Mouse (Mus musculus) kidney, embryonic 16.5 days (tissue): ENCODE measurements around the gene Art5. TPM values are rescaled to one million over a fixed set of nuclear protein-coding genes. Genes with fewer than 3 reads are reported as not detected.

Source experiments
- ATAC-seq: fragments of 200-750 bp; cut with Nextera tagmentation; 2 replicates; pipeline ENCODE4 v1.8.0; 2017; ENCODE audit warnings: moderate TSS enrichment; ENCODE audit not compliant: low FRiP score, low TSS enrichment
- H3K27ac ChIP-seq: fragments of 300-500 bp; sonication (generic); 2 replicates; pipeline ENCODE4 v1.5.1; 2014; ENCODE audit warnings: low read length
- H3K27me3 ChIP-seq: fragments of 300-500 bp; sonication (generic); 2 replicates; pipeline ENCODE4 v1.6.1; 2014; ENCODE audit warnings: low read length, control low read depth, mixed read lengths; ENCODE audit not compliant: insufficient read depth
- H3K36me3 ChIP-seq: fragments of 300-500 bp; sonication (generic); 2 replicates; pipeline ENCODE4 v1.6.1; 2014; ENCODE audit warnings: low read length, control low read depth, mixed read lengths; ENCODE audit not compliant: insufficient read depth
- H3K4me1 ChIP-seq: fragments of 300-500 bp; sonication (generic); 2 replicates; pipeline ENCODE4 v1.6.1; 2014; ENCODE audit warnings: low read length, control low read depth, mixed read lengths; ENCODE audit not compliant: insufficient read depth
- H3K4me2 ChIP-seq: fragments of 300-500 bp; sonication (generic); replicated peaks from 2 replicates; pipeline ENCODE4 v1.6.1; 2014; ENCODE audit warnings: low read depth, low read length
- H3K4me3 ChIP-seq: fragments of 300-500 bp; sonication (generic); 2 replicates; pipeline ENCODE4 v1.5.1; 2014; ENCODE audit warnings: mild to moderate bottlenecking, low read length
- H3K9ac ChIP-seq: fragments of 300-500 bp; sonication (generic); replicated peaks from 2 replicates; pipeline ENCODE4 v1.6.1; 2014; ENCODE audit warnings: low read length
- H3K9me3 ChIP-seq: fragments of 300-500 bp; sonication (generic); 2 replicates; pipeline ENCODE4 v1.6.1; 2016; ENCODE audit warnings: low read length, control low read depth
- WGBS: fragments of 180-500 bp; shearing (Covaris S2); extraction: QIAGEN DNeasy Blood & Tissue Kit; methylation state at CpG from one replicate; pipeline ENCODE4 v1.1.7; 2014; 5-methylcytosine and 5-hydroxymethylcytosine counted together
- polyA plus RNA-seq: library from polyadenylated mRNA; unstranded; fragments of >200 nt; fragmentation: Nextera tagmentation; extraction: Ambion mirVana; gene quantifications from 2 replicates; pipeline ENCODE4 v1.2.1, GENCODE M21; 2015

Art5 gene
- polyA plus RNA-seq, 1 experiment from 2014 or later = 2.2 TPM

DNA sequence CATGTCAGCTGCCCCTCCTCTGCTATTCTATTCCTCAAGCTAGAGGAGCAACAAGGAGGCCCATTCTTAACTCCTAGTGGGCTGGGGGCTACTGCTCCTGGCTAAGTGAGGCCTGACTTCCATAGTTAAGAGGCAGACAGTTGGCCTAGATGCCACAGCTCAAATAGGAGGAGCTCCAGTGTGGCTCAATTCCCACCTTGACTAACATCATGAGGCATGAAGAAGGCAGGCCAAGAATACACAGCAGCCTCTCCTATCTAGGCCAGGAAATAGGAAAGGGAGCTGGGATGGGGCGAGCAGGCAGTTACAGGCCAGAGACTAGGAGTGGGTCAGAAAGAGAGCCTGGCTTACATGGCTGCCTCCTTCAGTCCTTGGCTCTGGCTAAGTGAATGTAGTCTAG lies 1.1 kb downstream of the Art5 start:
- Histone ChIP-seq H3K9me3 (no peaks in the 10 kb centered on the region), H3K27ac (no peak overlapping the region), H3K4me3 (no peak overlapping the region), H3K4me1 (peaks cover 7% of the 10 kb centered on the region; the same call in 1 of the 2 replicates), H3K36me3 (no peaks in the 10 kb centered on the region), H3K27me3 (no peaks in the 10 kb centered on the region), H3K9ac (no peak overlapping the region), H3K4me2 (no peak overlapping the region)
- ATAC-seq = no peak
- 89% methylated on average over 1 of the region's 1 CpGs for WGBS

DNA sequence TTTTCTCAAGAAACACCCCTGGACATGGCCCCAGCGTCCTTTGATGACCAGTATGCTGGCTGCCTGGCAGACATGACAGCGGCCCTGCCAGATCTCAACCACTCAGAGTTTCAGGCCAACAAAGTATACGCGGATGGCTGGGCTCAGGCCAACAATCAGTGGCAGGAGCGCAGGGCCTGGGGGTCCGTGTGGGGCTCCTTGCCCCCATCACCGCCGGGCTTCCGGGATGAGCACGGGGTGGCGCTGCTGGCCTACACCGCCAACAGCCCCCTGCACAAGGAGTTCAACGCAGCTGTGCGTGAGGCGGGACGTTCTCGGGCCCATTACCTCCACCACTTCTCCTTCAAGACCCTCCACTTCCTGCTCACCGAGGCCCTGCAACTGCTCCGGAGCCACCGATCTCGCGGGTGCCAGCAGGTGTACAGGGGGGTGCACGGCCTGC lies 2.6 kb downstream of the Art5 start:
- peak; percentile 46; the same call in 1 of the 2 replicates for ATAC-seq
- H3K27me3 ChIP-seq = no peaks in the 10 kb centered on the region
- H3K36me3 ChIP-seq = no peaks in the 10 kb centered on the region
- H3K4me2 ChIP-seq = peak overlapping the region; percentile 56
- H3K27ac ChIP-seq = no peak overlapping the region
- H3K4me3 ChIP-seq = peak overlapping the region; percentile 33
- no peaks in the 10 kb centered on the region for H3K9me3 ChIP-seq
- peaks cover 9% of the 10 kb centered on the region; the same call in 1 of the 2 replicates for H3K4me1 ChIP-seq
- H3K9ac ChIP-seq = peak overlapping the region; percentile 63
- 17% methylated on average over 23 of the region's 23 CpGs for WGBS

DNA sequence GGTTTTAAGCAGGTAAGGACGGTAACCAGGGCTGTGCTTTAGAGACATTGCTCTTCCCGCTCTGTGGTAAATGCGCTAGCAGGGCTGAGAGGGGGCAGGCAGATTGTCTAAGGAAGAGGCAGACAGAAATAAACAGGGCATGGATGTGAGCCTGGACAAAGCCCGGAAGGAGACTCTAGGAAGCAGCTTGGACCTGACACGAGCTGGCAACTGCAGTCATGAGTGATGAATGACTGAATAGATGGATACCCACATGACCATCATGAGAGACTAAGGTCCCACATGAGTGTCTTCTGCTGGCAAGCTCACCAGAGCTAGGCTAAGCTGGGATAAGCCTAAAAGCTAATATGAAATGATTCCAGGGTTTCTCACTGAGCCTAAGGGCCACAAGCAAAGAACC lies 5.2 kb downstream of the Art5 start:
- Histone ChIP-seq H3K4me2 (no peak overlapping the region), H3K27me3 (no peaks in the 10 kb centered on the region), H3K27ac (no peak overlapping the region), H3K9me3 (no peaks in the 10 kb centered on the region), H3K4me1 (peaks cover 29% of the 10 kb centered on the region), H3K4me3 (no peak overlapping the region), H3K9ac (no peak overlapping the region), H3K36me3 (no peaks in the 10 kb centered on the region)
- no peak for ATAC-seq
- 65% methylated on average over 5 of the region's 5 CpGs for WGBS

DNA sequence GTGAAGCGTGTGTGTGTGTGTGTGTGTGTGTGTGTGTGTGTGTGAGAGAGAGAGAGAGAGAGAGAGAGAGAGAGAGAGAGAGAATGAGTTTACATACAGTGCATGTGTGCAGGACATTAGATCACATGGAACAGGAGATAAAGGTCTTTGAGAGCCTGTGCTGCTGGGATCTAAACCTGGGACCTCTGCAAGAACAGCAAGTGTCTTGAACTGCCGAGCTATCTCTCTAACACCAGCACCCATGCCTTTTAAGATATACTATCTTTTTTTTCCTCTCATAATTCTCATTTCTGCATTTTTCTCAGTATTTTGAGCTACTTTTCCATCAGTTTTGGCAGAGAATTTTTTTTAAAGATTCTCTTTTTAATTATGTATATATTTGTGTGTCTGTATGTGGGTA lies 5.7 kb downstream of the Art5 start:
- no peak overlapping the region for H3K9ac ChIP-seq
- 79% methylated on average over 2 of the region's 2 CpGs for WGBS
- H3K36me3 ChIP-seq = no peaks in the 10 kb centered on the region
- H3K27ac ChIP-seq = no peak overlapping the region
- no peak overlapping the region for H3K4me2 ChIP-seq
- H3K27me3 ChIP-seq = 0 out of 2 replicates have a peak, but pooled peaks cover 3% of the 10 kb centered on the region
- H3K9me3 ChIP-seq = no peaks in the 10 kb centered on the region
- no peak overlapping the region for H3K4me3 ChIP-seq
- ATAC-seq = no peak
- peaks cover 31% of the 10 kb centered on the region for H3K4me1 ChIP-seq

DNA sequence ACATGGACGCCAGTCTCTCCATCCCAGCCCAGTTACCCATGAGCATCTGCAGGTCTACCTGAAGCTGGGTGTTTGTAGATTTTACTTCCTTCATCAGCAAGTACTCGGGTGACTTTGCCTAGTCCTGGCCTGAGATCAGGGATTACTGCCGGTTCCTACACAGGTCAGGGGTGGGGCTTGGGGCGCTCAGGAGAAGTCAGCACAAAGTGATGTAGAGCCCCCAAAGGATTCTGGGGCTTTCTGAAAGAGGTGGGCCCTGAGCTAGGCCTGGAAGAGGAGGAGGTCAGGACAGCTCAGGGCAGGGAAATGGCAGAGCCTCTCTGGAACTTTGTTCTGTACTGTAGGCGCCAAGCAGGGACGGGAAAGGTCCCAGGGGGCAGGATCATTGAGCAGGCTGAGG lies 6.6 kb downstream of the Art5 start:
- 48% methylated on average over 6 of the region's 6 CpGs for WGBS
- H3K36me3 ChIP-seq = no peaks in the 10 kb centered on the region
- H3K9ac ChIP-seq = no peak overlapping the region
- no peak overlapping the region for H3K27ac ChIP-seq
- H3K4me3 ChIP-seq = no peak overlapping the region
- no peak for ATAC-seq
- 0 out of 2 replicates have a peak, but pooled peaks cover 3% of the 10 kb centered on the region for H3K27me3 ChIP-seq
- H3K4me1 ChIP-seq = peaks cover 31% of the 10 kb centered on the region
- no peaks in the 10 kb centered on the region for H3K9me3 ChIP-seq
- no peak overlapping the region for H3K4me2 ChIP-seq

DNA sequence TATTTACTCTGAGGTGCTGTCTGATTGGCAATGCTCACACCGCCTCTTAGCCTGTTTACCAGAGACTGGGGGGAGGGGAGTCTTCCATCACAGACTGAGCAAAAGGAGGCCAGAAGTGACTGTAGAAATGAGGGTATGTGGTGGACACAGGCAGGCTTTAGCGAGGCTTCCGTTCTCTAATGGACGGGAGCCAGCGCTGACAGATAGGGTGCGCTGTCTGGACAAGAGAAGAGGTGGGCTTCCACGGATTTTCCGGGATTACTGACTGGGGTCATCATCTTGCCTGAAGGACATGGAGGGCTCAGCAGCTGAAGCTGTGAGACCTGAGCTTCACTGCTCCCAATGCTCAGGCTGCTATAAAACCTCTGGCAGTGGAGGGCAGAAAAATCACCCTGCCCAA lies 7.0 kb downstream of the Art5 start:
- Histone ChIP-seq H3K9me3 (no peaks in the 10 kb centered on the region), H3K4me1 (peaks cover 31% of the 10 kb centered on the region), H3K4me2 (no peak overlapping the region), H3K27me3 (0 out of 2 replicates have a peak, but pooled peaks cover 3% of the 10 kb centered on the region), H3K27ac (no peak overlapping the region), H3K36me3 (no peaks in the 10 kb centered on the region), H3K4me3 (no peak overlapping the region), H3K9ac (no peak overlapping the region)
- ATAC-seq = no peak
- 61% methylated on average over 8 of the region's 8 CpGs for WGBS

DNA sequence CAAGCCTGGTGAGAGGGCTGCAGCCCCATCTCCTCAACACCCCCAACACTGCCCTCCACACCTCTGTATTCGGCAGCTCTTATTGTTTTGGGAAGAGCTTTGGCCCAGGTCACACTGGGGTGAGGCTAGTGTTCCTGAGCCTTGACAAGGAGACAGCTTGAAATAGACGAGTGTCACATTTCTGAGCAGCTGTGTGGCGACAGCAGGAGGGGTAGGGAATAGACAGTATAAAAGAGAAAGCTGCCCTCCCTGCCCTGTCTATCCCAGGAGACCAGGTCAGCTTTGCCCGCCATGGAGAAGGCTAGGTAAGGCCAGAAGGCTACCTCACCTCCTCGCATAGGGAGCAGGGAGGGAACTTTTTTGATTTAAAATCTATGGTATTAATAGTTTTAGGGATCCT lies 7.8 kb downstream of the Art5 start, which contains the start of gene Art1:
Art1 (plus strand) TSS at position 257 of the 400 bp plus-strand sequence.
- Histone ChIP-seq H3K9me3 (no peaks in the 10 kb centered on the region), H3K27ac (peak within 1 kb of the TSS; percentile 69), H3K4me2 (no peak within 1 kb of the TSS; the same call in 1 of the 2 replicates), H3K9ac (no peak within 1 kb of the TSS), H3K4me1 (peaks cover 25% of the 10 kb centered on the region), H3K4me3 (no peak within 1 kb of the TSS), H3K36me3 (no peaks in the 10 kb centered on the region), H3K27me3 (0 out of 2 replicates have a peak, but pooled peaks cover 3% of the 10 kb centered on the region)
- WGBS = 36% methylated on average over 5 of the region's 5 CpGs
- no peak for ATAC-seq

DNA sequence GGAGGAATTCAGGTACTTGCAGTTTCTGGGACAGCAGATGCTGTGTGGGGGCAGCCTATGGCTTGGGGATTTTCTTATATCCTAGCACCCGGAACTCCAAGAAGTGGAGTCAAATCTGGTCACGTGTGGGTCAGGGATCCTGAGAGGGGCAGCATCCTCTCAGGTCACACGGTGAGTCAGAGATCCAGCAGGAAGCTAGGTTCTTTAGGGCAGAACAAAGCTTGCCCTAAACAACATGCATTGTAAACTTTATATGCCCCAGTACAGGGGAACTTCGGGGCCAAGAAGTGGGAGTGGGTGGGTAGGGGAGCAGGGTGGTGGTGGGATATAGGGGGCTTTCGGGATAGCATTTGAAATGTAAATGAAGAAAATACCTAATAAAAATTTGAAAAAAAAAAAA lies 8.4 kb downstream of the Art5 start:
- Histone ChIP-seq H3K4me1 (peaks cover 25% of the 10 kb centered on the region), H3K27ac (peak overlapping the region; percentile 69), H3K36me3 (no peaks in the 10 kb centered on the region), H3K4me3 (no peak overlapping the region), H3K27me3 (0 out of 2 replicates have a peak, but pooled peaks cover 3% of the 10 kb centered on the region), H3K4me2 (no peak overlapping the region), H3K9ac (no peak overlapping the region), H3K9me3 (no peaks in the 10 kb centered on the region)
- WGBS = 33% methylated on average over 5 of the region's 5 CpGs
- ATAC-seq = no peak

DNA sequence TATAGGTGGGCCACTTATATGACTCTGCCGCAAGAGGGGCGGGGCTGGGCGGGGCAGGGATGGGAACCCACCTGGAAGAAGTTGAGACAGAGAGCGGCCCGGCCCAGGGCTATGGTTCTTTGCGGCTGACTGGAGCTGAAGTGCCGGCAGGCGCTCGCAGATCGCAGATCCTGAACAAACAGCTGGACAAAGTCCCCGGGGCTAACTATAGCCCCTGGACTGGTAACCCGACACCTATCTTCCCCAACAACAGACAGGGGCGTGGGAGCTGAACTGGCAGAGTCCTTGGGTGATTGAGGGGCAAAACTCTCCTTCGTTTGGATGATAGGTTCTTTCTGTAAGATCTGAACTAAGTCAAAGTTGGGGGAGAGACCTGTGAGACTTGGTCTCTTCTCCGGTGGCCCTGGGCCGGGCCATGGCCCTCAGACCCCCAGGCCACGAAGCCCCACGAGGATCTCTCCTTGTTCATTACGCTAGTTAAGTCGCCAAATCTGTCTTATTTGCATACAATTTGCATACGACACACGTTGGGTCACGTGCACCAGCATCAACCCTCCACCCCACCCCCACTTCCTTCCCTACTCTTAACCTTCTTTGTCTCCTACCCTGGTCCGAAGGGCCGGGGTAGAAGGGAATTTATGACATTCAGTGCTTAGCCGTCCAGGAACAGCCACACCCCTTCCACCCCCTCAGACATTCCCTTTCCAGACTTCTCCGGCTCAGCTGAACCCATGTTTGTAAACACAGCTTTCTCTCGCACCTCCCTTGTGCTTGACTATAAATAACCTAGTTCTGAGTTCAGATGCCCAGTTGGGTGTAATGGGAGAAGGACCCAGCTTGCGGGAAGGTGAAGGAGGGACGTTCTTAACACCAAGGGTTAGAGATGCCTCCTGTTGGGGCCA lies 9.3 kb downstream of the Art5 start:
- Histone ChIP-seq H3K9ac (peak overlapping the region; percentile 54), H3K4me2 (peak overlapping the region; percentile 69), H3K27ac (peak overlapping the region; percentile 69), H3K9me3 (no peaks in the 10 kb centered on the region), H3K4me1 (peaks cover 25% of the 10 kb centered on the region), H3K36me3 (no peaks in the 10 kb centered on the region), H3K4me3 (peak overlapping the region; percentile 44), H3K27me3 (0 out of 2 replicates have a peak, but pooled peaks cover 3% of the 10 kb centered on the region)
- 2% methylated on average over 30 of the region's 30 CpGs for WGBS
- peak; percentile 83 for ATAC-seq

DNA sequence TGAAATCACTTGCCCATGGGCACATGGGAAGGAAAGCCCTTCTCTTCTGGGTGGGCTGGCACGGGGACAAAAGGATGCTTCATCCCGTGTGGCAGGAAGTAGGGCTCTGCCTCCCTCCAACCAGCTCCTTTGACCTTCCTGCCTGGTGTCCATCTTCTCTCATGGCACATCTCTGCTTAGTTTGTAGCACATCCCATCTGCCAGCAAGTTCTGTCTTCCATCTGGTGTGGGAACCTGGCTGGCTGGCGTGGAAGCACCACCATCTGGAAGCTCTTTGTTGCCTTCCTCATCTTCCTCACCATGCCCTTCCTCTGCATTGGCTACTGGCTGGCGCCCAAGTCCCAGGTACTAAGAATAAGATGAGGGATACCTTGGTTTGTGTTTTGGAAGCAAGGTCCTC lies 22.0 kb downstream of the Art5 start:
- H3K4me3 ChIP-seq = no peak overlapping the region
- no peaks in the 10 kb centered on the region for H3K27me3 ChIP-seq
- no peaks in the 10 kb centered on the region for H3K9me3 ChIP-seq
- H3K36me3 ChIP-seq = peaks cover 28% of the 10 kb centered on the region
- H3K27ac ChIP-seq = no peak overlapping the region
- no peaks in the 10 kb centered on the region for H3K4me1 ChIP-seq
- no peak overlapping the region for H3K9ac ChIP-seq
- no peak for ATAC-seq
- no peak overlapping the region for H3K4me2 ChIP-seq
- WGBS = 86% methylated on average over 4 of the region's 4 CpGs
